Mouse (Mus musculus) C2C12 (cell line): ENCODE measurements around the gene Ltbp2. TPM values are rescaled to one million over a fixed set of nuclear protein-coding genes. Genes with fewer than 3 reads are reported as not detected.

Experiments used
- H3K27me3 ChIP-seq: one replicate; pipeline ENCODE4 v1.6.1; 2011; ENCODE audit not compliant: control insufficient read depth, insufficient read depth, insufficient read length
- H3K36me3 ChIP-seq: one replicate; pipeline ENCODE4 v1.6.1; 2011; ENCODE audit not compliant: control insufficient read depth, insufficient read depth
- H3K4me3 ChIP-seq: one replicate; pipeline ENCODE4 v1.5.1; 2011; ENCODE audit warnings: mild to moderate bottlenecking, control low read depth; ENCODE audit not compliant: poor library complexity, insufficient read depth, severe bottlenecking
- H3K79me2 ChIP-seq: one replicate; pipeline ENCODE4 v1.6.1; 2011; ENCODE audit not compliant: control insufficient read depth, insufficient read depth
- H3K79me3 ChIP-seq: one replicate; pipeline ENCODE4 v1.6.1; 2011; ENCODE audit warnings: low read depth, control low read depth
- H3ac ChIP-seq: one replicate; pipeline ENCODE3; 2011; ENCODE audit warnings: low read depth; ENCODE audit not compliant: control insufficient read depth, insufficient read length
- CEBPB ChIP-seq: IDR thresholded peaks from one replicate; pipeline ENCODE4 v1.6.1; 2011; ENCODE audit warnings: low read depth, mild to moderate bottlenecking, control low read depth, moderate library complexity
- CTCF ChIP-seq: IDR thresholded peaks from one replicate; pipeline ENCODE4 v1.5.1; 2011; ENCODE audit not compliant: control insufficient read depth, insufficient read depth, insufficient read length
- FOSL1 ChIP-seq: IDR thresholded peaks from one replicate; pipeline ENCODE4 v1.8.0; 2011; ENCODE audit warnings: mild to moderate bottlenecking, low read length; ENCODE audit not compliant: poor library complexity, insufficient read depth, severe bottlenecking
- MAX ChIP-seq: IDR thresholded peaks from one replicate; pipeline ENCODE4 v1.6.1; 2011; ENCODE audit warnings: mild to moderate bottlenecking, control low read depth
- MYOD1 ChIP-seq: IDR thresholded peaks from one replicate; pipeline ENCODE4 v1.6.1; 2011; ENCODE audit warnings: low read depth; ENCODE audit not compliant: control insufficient read depth, insufficient read length
- MYOG ChIP-seq: IDR thresholded peaks from one replicate; pipeline ENCODE4 v1.6.1; 2011; ENCODE audit not compliant: control insufficient read depth, insufficient read length; ENCODE audit errors: extremely low read depth
- USF1 ChIP-seq: IDR thresholded peaks from one replicate; pipeline ENCODE4 v1.6.1; 2011; ENCODE audit warnings: low read depth, mild to moderate bottlenecking, control low read depth, moderate library complexity
- polyA plus RNA-seq: library from polyadenylated mRNA; unstranded; fragments of >200 nt; fragmentation: generic; extraction: Trizol; gene quantifications from one replicate; pipeline ENCODE4 v1.2.1, GENCODE M21; 2012; ENCODE audit warnings: missing spikeins

Gene Ltbp2
- polyA plus RNA-seq, 1 experiment, result 49.5 TPM

DNA sequence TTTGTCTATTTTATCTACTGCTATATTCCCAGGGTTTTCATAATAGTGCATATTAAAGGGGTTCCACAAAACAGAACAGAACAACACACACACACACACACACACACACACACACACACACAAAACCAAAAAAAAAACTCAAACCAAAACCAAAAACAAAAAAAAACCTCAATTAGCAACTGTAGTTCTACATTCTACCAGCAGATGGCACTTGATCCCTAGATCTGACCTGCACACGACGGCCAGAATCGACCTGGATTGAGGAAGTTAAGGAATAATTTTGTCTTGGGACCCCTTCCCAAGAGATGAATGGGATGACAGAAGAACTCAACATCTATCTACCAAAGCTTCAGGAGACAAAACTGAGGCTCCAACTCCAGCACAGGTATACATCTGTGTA is 2.9 kb downstream of the Ltbp2 start:
- TF ChIP-seq MYOG (no peak), MAX (no peak), CTCF (no peak), FOSL1 (no peak), USF1 (no peak), CEBPB (no peak), MYOD1 (no peak)
- H3K27me3 ChIP-seq, result no peaks in the 10 kb centered on the region
- no peak overlapping the region for H3ac ChIP-seq
- H3K79me2 ChIP-seq, result peaks cover 97% of the 10 kb centered on the region
- peaks cover 48% of the 10 kb centered on the region for H3K79me3 ChIP-seq
- peaks cover 13% of the 10 kb centered on the region for H3K36me3 ChIP-seq
- peak overlapping the region; percentile 63 for H3K4me3 ChIP-seq

DNA sequence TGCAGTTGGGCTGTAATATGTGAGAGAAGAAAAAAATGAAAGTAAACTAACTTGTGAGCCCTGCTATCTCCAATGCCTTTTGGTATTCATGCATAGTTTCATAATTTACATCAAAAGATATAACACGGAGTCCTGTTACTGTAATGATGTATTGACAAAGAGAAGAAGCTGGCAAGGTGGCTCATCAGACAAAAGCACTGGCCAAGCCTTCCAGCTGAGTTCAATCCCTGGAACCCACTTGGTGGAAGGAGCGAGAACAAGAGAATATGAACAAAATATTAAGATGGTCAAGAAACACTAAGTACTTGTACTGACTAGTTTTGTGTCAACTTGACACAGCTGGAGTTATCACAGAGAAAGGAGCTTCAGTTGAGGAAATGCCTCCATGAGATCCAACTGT is 4.0 kb downstream of the Ltbp2 start:
- no peak overlapping the region for H3K4me3 ChIP-seq
- H3K79me3 ChIP-seq, result peaks cover 44% of the 10 kb centered on the region
- no peak for TF ChIP-seq MYOD1
- TF ChIP-seq USF1, result no peak
- TF ChIP-seq CEBPB, result no peak
- TF ChIP-seq MAX, result no peak
- TF ChIP-seq CTCF, result no peak
- no peak for TF ChIP-seq MYOG
- TF ChIP-seq FOSL1, result no peak
- peaks cover 23% of the 10 kb centered on the region for H3K36me3 ChIP-seq
- no peak overlapping the region for H3ac ChIP-seq
- H3K79me2 ChIP-seq, result peaks cover 96% of the 10 kb centered on the region
- H3K27me3 ChIP-seq, result no peaks in the 10 kb centered on the region

DNA sequence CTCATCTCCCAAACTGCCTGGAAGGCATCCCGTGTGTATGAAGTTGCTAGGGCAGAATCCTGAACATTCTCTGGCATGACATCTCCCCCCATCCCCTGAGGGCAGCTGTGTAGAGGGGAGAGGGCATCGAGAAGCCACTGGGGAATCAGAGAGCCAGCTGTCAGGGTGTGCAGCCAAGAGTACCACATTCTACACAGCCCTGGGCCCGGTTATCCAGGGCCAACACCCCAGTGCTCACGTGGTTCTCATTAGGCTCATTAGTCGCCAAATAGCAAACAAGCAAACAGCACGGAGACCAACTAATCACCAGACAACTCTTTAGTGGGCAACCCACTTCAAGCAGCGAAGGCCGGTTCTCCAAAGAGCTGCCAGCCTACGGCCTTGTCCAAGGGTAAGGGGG is 10.9 kb downstream of the Ltbp2 start:
- no peaks in the 10 kb centered on the region for H3K27me3 ChIP-seq
- no peak overlapping the region for H3K4me3 ChIP-seq
- peaks cover 17% of the 10 kb centered on the region for H3K79me3 ChIP-seq
- TF ChIP-seq MAX (no peak), MYOD1 (peak; percentile 36)
- H3ac ChIP-seq, result no peak overlapping the region
- H3K79me2 ChIP-seq, result peaks cover 86% of the 10 kb centered on the region
- H3K36me3 ChIP-seq, result peaks cover 62% of the 10 kb centered on the region

DNA sequence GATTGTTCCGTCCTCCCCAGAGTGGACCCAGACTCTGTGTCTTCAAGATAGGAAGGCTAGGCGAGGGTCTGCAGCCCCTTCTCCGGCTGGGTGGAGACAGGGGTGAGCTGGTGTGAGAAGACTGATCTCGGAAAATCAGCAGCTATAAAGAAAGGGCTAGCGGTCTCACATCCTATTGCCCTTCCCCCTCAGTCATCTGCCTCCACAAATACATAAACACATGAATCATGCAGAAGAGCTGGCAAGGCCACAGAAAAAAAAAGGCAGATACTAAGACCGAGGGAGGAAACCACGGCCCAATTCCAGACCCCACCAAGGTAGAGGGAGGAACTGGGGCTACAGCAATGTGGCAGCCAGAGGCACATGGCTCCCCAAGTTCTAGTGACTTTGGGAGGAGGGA is 11.5 kb downstream of the Ltbp2 start:
- H3K27me3 ChIP-seq, result no peaks in the 10 kb centered on the region

DNA sequence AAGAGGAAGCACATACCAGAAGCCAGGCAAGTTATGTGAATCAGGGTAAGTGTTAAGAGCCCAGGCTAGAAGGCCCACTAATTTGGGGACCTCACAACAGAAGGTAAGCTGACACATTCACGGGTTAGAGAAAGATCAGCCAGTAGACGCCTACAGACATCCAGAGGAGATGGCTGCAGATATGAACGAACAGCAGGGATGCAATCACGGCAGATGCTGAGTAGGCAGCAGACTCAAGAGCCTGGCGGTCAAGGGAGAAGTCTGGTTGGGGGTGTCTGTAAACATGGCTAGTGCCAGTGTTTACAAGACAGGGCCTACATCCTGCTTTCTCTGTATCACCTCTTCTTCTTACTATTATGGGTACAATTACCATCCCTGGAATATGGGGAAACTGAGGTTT is 13.1 kb downstream of the Ltbp2 start:
- peaks cover 77% of the 10 kb centered on the region for H3K79me2 ChIP-seq

More for the DNA sequence above, 11.5 kb downstream of the Ltbp2 start:
- Histone ChIP-seq H3ac (peak overlapping the region; percentile 37), H3K79me2 (peaks cover 81% of the 10 kb centered on the region), H3K4me3 (no peak overlapping the region), H3K36me3 (peaks cover 60% of the 10 kb centered on the region), H3K79me3 (peaks cover 12% of the 10 kb centered on the region)
- no peak for TF ChIP-seq MYOG
- no peak for TF ChIP-seq CEBPB
- peak; percentile 58 for TF ChIP-seq MAX

DNA sequence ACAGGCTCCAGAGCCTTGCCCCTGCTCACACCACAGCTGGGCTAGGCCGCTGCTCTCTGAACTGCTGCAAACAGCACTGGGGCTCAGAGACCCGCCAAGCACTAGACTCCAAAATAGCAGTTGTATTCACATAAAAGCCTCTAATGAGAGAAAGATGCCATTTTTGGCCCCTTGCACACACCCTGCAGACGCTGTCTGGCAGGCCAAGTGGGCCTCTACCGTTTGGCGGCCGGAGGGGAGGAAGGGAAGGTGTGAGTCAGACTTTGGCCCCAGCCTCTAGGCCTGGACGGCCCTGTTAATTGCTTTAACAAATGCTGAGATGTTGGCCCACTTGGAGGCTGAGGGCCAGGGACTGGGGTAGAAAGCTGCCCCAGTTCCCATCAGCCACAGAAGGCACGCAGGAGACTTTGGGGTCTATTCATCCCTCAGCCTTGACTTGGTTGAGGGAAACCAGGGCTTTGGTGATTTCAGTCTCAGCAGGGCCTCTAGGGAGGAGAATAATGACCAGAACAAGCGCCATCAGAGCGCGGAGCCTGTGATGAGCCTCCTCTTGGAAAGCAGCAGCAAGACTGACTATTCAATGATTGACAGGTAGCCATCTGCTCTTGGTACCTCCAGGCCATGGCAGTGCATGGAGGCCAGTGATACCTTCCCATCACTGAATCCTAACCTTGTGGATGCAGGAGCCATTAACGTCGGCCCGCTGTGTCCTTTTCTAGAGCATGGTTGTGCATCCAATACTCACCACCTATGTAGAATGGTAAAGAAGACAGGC is 14.0 kb downstream of the Ltbp2 start:
- Histone ChIP-seq H3ac (no peak overlapping the region), H3K79me3 (peaks cover 6% of the 10 kb centered on the region), H3K36me3 (peaks cover 66% of the 10 kb centered on the region), H3K79me2 (peaks cover 78% of the 10 kb centered on the region), H3K27me3 (no peaks in the 10 kb centered on the region), H3K4me3 (no peak overlapping the region)
- TF ChIP-seq CTCF, result no peak
- TF ChIP-seq CEBPB, result no peak

More for the DNA sequence above, 13.1 kb downstream of the Ltbp2 start:
- no peak overlapping the region for H3K4me3 ChIP-seq
- H3K27me3 ChIP-seq, result no peaks in the 10 kb centered on the region
- peaks cover 6% of the 10 kb centered on the region for H3K79me3 ChIP-seq
- TF ChIP-seq MYOD1, result no peak
- TF ChIP-seq MYOG, result no peak
- no peak for TF ChIP-seq CEBPB
- TF ChIP-seq CTCF, result no peak
- no peak for TF ChIP-seq USF1
- no peak for TF ChIP-seq FOSL1
- TF ChIP-seq MAX, result no peak
- H3K36me3 ChIP-seq, result peaks cover 65% of the 10 kb centered on the region
- no peak overlapping the region for H3ac ChIP-seq
